Comparison of ENCODE assay signal across 18 mouse cellular contexts in genomic region chr7:144170686-144171085, GRCm38 (mm10).
DNase-seq lines count a peak whose midpoint lies in the region; ATAC-seq and TF ChIP-seq lines count a peak whose summit lies in the region.
"Had no signal": no experiment of that assay in that cellular context is flagged by ENCODE, and none has a peak within 500 bp of the region (broad histone marks: within the 10 kb centered on the region; RNA-seq: fewer than 3 reads in every experiment).

No protein-coding gene starts in this region.

- H3K27ac ChIP-seq in forebrain, postnatal 0 days (ENCODE audit: low read depth, low read length) = no peak overlapping the region
- no peak overlapping the region for H3K27ac ChIP-seq in forebrain, embryonic 11.5 days (ENCODE audit: low read depth, low read length)
- H3K27ac ChIP-seq: forebrain, embryonic 12.5 days; hindbrain, embryonic 10.5 days; limb, embryonic 12.5 days; liver, embryonic 15.5 days; neural tube, embryonic 12.5 days; stomach, embryonic 15.5 days had no signal

- no peaks in the 10 kb centered on the region for H3K27me3 ChIP-seq in forebrain, postnatal 0 days (ENCODE audit: insufficient read depth, low read length)
- peaks cover 7% of the 10 kb centered on the region; the same call in 1 of the 2 replicates for H3K27me3 ChIP-seq in forebrain, embryonic 11.5 days (ENCODE audit: control insufficient read depth, insufficient read depth, low read length)
- H3K27me3 ChIP-seq: neural tube, embryonic 12.5 days had no signal

- H3K4me3 ChIP-seq in forebrain, postnatal 0 days (ENCODE audit: low read depth, low read length) = no peak overlapping the region
- no peak overlapping the region for H3K4me3 ChIP-seq in forebrain, embryonic 11.5 days (ENCODE audit: low read depth, low read length)
- H3K4me3 ChIP-seq: forebrain, embryonic 12.5 days; hindbrain, embryonic 10.5 days; limb, embryonic 12.5 days; liver, embryonic 15.5 days; neural tube, embryonic 12.5 days; stomach, embryonic 15.5 days had no signal

- 54% methylated on average over 9 of the region's 9 CpGs for WGBS in forebrain, postnatal 0 days
- WGBS in forebrain, embryonic 11.5 days = 85% methylated on average over 9 of the region's 9 CpGs

- H3K4me2 ChIP-seq in forebrain, postnatal 0 days (ENCODE audit: low read depth) = no peak overlapping the region
- no peak overlapping the region for H3K4me2 ChIP-seq in forebrain, embryonic 11.5 days (ENCODE audit: low read depth, low read length, severe bottlenecking)
- H3K4me2 ChIP-seq: forebrain, embryonic 12.5 days; limb, embryonic 12.5 days; liver, embryonic 15.5 days; neural tube, embryonic 12.5 days; stomach, embryonic 15.5 days had no signal

- TF ChIP-seq CTCF in forebrain, postnatal 0 days (IDR thresholded peaks at IDR 0.05; ENCODE audit: low read depth) = no peak

- 0 out of 2 replicates have a peak, but pooled peaks have one; percentile 16 for ATAC-seq in forebrain, postnatal 0 days
- ATAC-seq in forebrain, embryonic 11.5 days (replicated peaks; ENCODE audit: low FRiP score) = no peak
- no peak for ATAC-seq in inflammation-experienced regulatory T-cells, adult 6 months

- H3K9me3 ChIP-seq in forebrain, postnatal 0 days (ENCODE audit: low read length) = no peaks in the 10 kb centered on the region
- no peaks in the 10 kb centered on the region for H3K9me3 ChIP-seq in forebrain, embryonic 11.5 days (ENCODE audit: control insufficient read depth, low read length)
- H3K9me3 ChIP-seq: forebrain, embryonic 12.5 days; hindbrain, embryonic 10.5 days; limb, embryonic 12.5 days; liver, embryonic 15.5 days; neural tube, embryonic 12.5 days; stomach, embryonic 15.5 days had no signal

- no peaks in the 10 kb centered on the region for H3K36me3 ChIP-seq in forebrain, postnatal 0 days (ENCODE audit: insufficient read depth)
- no peaks in the 10 kb centered on the region for H3K36me3 ChIP-seq in forebrain, embryonic 11.5 days (ENCODE audit: control insufficient read depth, insufficient read depth, low read length)
- H3K36me3 ChIP-seq: forebrain, embryonic 12.5 days; hindbrain, embryonic 10.5 days; limb, embryonic 12.5 days; liver, embryonic 15.5 days; neural tube, embryonic 12.5 days; stomach, embryonic 15.5 days had no signal

- peak; percentile 44 for DNase-seq in forebrain, postnatal 0 days
- no peak for DNase-seq in forebrain, embryonic 11.5 days (ENCODE audit: low spot score)
- peak; percentile 60 for DNase-seq in layer of hippocampus, adult 11-12 months (ENCODE audit: low spot score)
- DNase-seq in layer of hippocampus, postnatal 25 days (ENCODE audit: extremely low spot score in 1 of 2, low spot score in 1 of 2) = no peak
- DNase-seq in brain, adult 2 months (ENCODE audit: low read depth, low spot score) = peak; percentile 65
- DNase-seq in layer of hippocampus, postnatal 10 days (ENCODE audit: low spot score in 2 of 2) = peak; percentile 40 to 51
- DNase-seq: B cell, adult 2 months; cerebellum, adult 11-12 months; gastrocnemius, postnatal 10 days; lung, postnatal 10 days; spleen, adult 18-20 months had no signal

- H3K9ac ChIP-seq in forebrain, postnatal 0 days = no peak overlapping the region
- no peak overlapping the region for H3K9ac ChIP-seq in forebrain, embryonic 11.5 days (ENCODE audit: low read length)
- H3K9ac ChIP-seq: forebrain, embryonic 12.5 days; limb, embryonic 12.5 days; liver, embryonic 15.5 days; neural tube, embryonic 12.5 days; stomach, embryonic 15.5 days had no signal

- H3K4me1 ChIP-seq in forebrain, postnatal 0 days (ENCODE audit: insufficient read depth) = peaks cover 9% of the 10 kb centered on the region; the same call in 1 of the 2 replicates
- H3K4me1 ChIP-seq in forebrain, embryonic 11.5 days (replicated peaks; ENCODE audit: control insufficient read depth, insufficient read depth, low read length) = no peaks in the 10 kb centered on the region
- H3K4me1 ChIP-seq: liver, embryonic 15.5 days had no signal

Comparison
In these comparisons a context has a peak if more than half of its experiments do, and no peak if none do; other contexts are left out.
1. DNase-seq: peak in forebrain, postnatal 0 days (single experiment), layer of hippocampus, adult 11-12 months (single experiment), brain, adult 2 months (single experiment) and layer of hippocampus, postnatal 10 days (2 of 2); none in forebrain, embryonic 11.5 days (single experiment) and layer of hippocampus, postnatal 25 days (0 of 2).